24 mouse cellular contexts compared by ENCODE assay signal in genomic region chr9:29326283-29326682, GRCm38 (mm10).
"Had no signal": no experiment of that assay in that cellular context is flagged by ENCODE, and none has a peak within 500 bp of the region (broad histone marks: within the 10 kb centered on the region; RNA-seq: fewer than 3 reads in every experiment).

No protein-coding gene starts in this region.

- ATAC-seq: hindbrain, embryonic 16.5 days; inflammation-experienced regulatory T-cells, adult 6 months; intestine, embryonic 15.5 days; intestine, postnatal 0 days had no signal

- H3K27ac ChIP-seq: gastrocnemius, adult 2 months; heart, embryonic 10.5 days; hindbrain, embryonic 10.5 days; hindbrain, embryonic 12.5 days; hindbrain, embryonic 14.5 days; intestine, embryonic 15.5 days; layer of hippocampus, adult 2 months; left cerebral cortex, adult 2 months; limb, embryonic 10.5 days; limb, embryonic 12.5 days had no signal

- H3K4me1 ChIP-seq: heart, embryonic 10.5 days; hindbrain, embryonic 10.5 days; hindbrain, embryonic 12.5 days; intestine, embryonic 15.5 days; limb, embryonic 12.5 days had no signal

- H3K9ac ChIP-seq: heart, embryonic 12.5 days; hindbrain, embryonic 12.5 days; hindbrain, embryonic 14.5 days; intestine, embryonic 15.5 days; limb, embryonic 12.5 days had no signal

- H3K27me3 ChIP-seq: heart, embryonic 12.5 days; hindbrain, embryonic 12.5 days; intestine, embryonic 15.5 days had no signal

- H3K4me3 ChIP-seq: gastrocnemius, adult 2 months; heart, embryonic 10.5 days; heart, embryonic 12.5 days; hindbrain, embryonic 10.5 days; hindbrain, embryonic 12.5 days; intestine, embryonic 15.5 days; layer of hippocampus, adult 2 months; left cerebral cortex, adult 2 months; limb, embryonic 10.5 days; limb, embryonic 12.5 days had no signal

- H3K36me3 ChIP-seq: heart, embryonic 10.5 days; heart, embryonic 12.5 days; hindbrain, embryonic 10.5 days; hindbrain, embryonic 12.5 days; intestine, embryonic 15.5 days; limb, embryonic 10.5 days; limb, embryonic 12.5 days had no signal

- H3K9me3 ChIP-seq: heart, embryonic 10.5 days; heart, embryonic 12.5 days; hindbrain, embryonic 10.5 days; hindbrain, embryonic 12.5 days; intestine, embryonic 15.5 days; limb, embryonic 10.5 days; limb, embryonic 12.5 days had no signal

- H3K4me2 ChIP-seq: heart, embryonic 12.5 days; hindbrain, embryonic 12.5 days; hindbrain, embryonic 14.5 days; intestine, embryonic 15.5 days; limb, embryonic 12.5 days had no signal

- DNase-seq: gastrocnemius, adult 2 months; gastrocnemius, postnatal 10 days; gastrocnemius, postnatal 25 days; heart, adult 18-20 months; heart, postnatal 10 days; heart, postnatal 4 days; kidney, adult 18-20 months; kidney, adult 8-10 months; kidney, postnatal 10 days; kidney, postnatal 25 days; kidney, postnatal 4 days had no signal
